Mouse (Mus musculus): ENCODE results near the gene Trim72. TPM values are rescaled to one million over a fixed set of nuclear protein-coding genes. Genes with fewer than 3 reads are reported as not detected.

Gene Trim72
- total and polyA plus RNA-seq, 3 experiments = 0.14 to 0.19 TPM; not detected in 1

- no peak for TF ChIP-seq NRF1 (IDR thresholded peaks at IDR 0.05; ENCODE audit: insufficient read depth, low read depth, low read length, poor library complexity, severe bottlenecking)
- TF ChIP-seq ZMIZ1 (IDR thresholded peaks at IDR 0.05; ENCODE audit: low read depth, low read length) = no peak
- TF ChIP-seq MAX (IDR thresholded peaks at IDR 0.05; ENCODE audit: low read length) = no peak
- no peak for TF ChIP-seq MXI1 (IDR thresholded peaks at IDR 0.05; ENCODE audit: low read depth, low read length)
- no peak for TF ChIP-seq JUND (IDR thresholded peaks at IDR 0.05; ENCODE audit: low read depth, low read length)
- TF ChIP-seq POLR2AphosphoS2 (IDR thresholded peaks at IDR 0.05; ENCODE audit: low read length) = no peak
- TF ChIP-seq HCFC1 (IDR thresholded peaks at IDR 0.05; ENCODE audit: low read depth, low read length) = no peak
- no peak for TF ChIP-seq E2F4 (IDR thresholded peaks at IDR 0.05; ENCODE audit: borderline replicate concordance, low read depth, low read length)
- no peak for TF ChIP-seq SMC3 (IDR thresholded peaks at IDR 0.05; ENCODE audit: low read depth, low read length)
- no peak for TF ChIP-seq POLR2A (IDR thresholded peaks at IDR 0.05; ENCODE audit: control insufficient read depth in 1 of 2, insufficient read depth in 1 of 2, low read depth in 1 of 2, low read length in 2 of 2, poor library complexity in 1 of 2)
- no peak for TF ChIP-seq MAZ (IDR thresholded peaks at IDR 0.05; ENCODE audit: low read depth, low read length)
- TF ChIP-seq TBP (IDR thresholded peaks at IDR 0.05; ENCODE audit: low read depth, low read length) = no peak
- no peak for TF ChIP-seq ELF1 (IDR thresholded peaks at IDR 0.05; ENCODE audit: low read depth, low read length)
- no peaks in the 10 kb centered on the region for H3K79me2 ChIP-seq (ENCODE audit: control insufficient read depth, insufficient read depth, low read length, poor library complexity)
- H3K4me3 ChIP-seq (ENCODE audit: control insufficient read depth in 1 of 2, insufficient read depth in 1 of 2, low read depth in 2 of 2, low read length in 2 of 2) = no peak overlapping the region
Observed at GRCm38 (mm10) chr7:128003098-128003497, 651 bp upstream of the Trim72 start.

GRCm38 (mm10) chr7:128004150-128004486 lies 369 bp downstream of the Trim72 start:
- Histone ChIP-seq H3K79me2 (ENCODE audit: control insufficient read depth, insufficient read depth, low read length, poor library complexity) (no peaks in the 10 kb centered on the region), H3K9me3 (replicated peaks; ENCODE audit: insufficient read depth, low read length) (no peaks in the 10 kb centered on the region), H3K27ac (ENCODE audit: control insufficient read depth, low read depth, low read length) (no peak overlapping the region), H3K4me1 (ENCODE audit: control insufficient read depth in 1 of 2, insufficient read depth in 2 of 2, low read length in 2 of 2) (peaks cover 0 to 10% of the 10 kb centered on the region in 2 experiments; a peak in 2 of 4 replicates), H3K27me3 (ENCODE audit: control insufficient read depth in 1 of 2, insufficient read depth in 2 of 2, low read length in 2 of 2) (no peaks in the 10 kb centered on the region), H3K36me3 (ENCODE audit: control insufficient read depth in 1 of 2, insufficient read depth in 2 of 2, low read length in 2 of 2) (peaks cover 0 to 14% of the 10 kb centered on the region in 2 experiments; a peak in 2 of 4 replicates), H3K4me3 (ENCODE audit: control insufficient read depth in 1 of 2, insufficient read depth in 1 of 2, low read depth in 2 of 2, low read length in 2 of 2) (no peak overlapping the region), H3K9ac (ENCODE audit: control insufficient read depth, low read depth, low read length, poor library complexity, severe bottlenecking) (no peak overlapping the region)
- TF ChIP-seq KAT2A (conservative IDR thresholded peaks at IDR 0.05; ENCODE audit: low read depth, low read length) = no peak
- TF ChIP-seq ZC3H11A (IDR thresholded peaks at IDR 0.05; ENCODE audit: low read depth, low read length) = no peak
- TF ChIP-seq MYC (IDR thresholded peaks at IDR 0.05; ENCODE audit: low read depth, low read length) = no peak
- TF ChIP-seq TAL1 (IDR thresholded peaks at IDR 0.05; ENCODE audit: low read length) = no peak
- no peak for TF ChIP-seq UBTF (IDR thresholded peaks at IDR 0.05; ENCODE audit: borderline replicate concordance, insufficient read depth, low read depth, low read length)
- no peak for TF ChIP-seq ZKSCAN1 (IDR thresholded peaks at IDR 0.05; ENCODE audit: low read depth, low read length)
- no peak for TF ChIP-seq MAFK (IDR thresholded peaks at IDR 0.05; ENCODE audit: borderline replicate concordance, low read depth, low read length)
- no peak for TF ChIP-seq NELFE (IDR thresholded peaks at IDR 0.05; ENCODE audit: low read depth, low read length)
- no peak for TF ChIP-seq POLR2AphosphoS5 (IDR thresholded peaks at IDR 0.05; ENCODE audit: borderline replicate concordance, low read depth, low read length)
- TF ChIP-seq CHD1 (IDR thresholded peaks at IDR 0.05; ENCODE audit: low read depth, low read length) = no peak
- TF ChIP-seq POLR2A (IDR thresholded peaks at IDR 0.05; ENCODE audit: control insufficient read depth in 1 of 2, insufficient read depth in 1 of 2, low read depth in 1 of 2, low read length in 2 of 2, poor library complexity in 1 of 2) = no peak
- no peak for TF ChIP-seq GATA1 (IDR thresholded peaks at IDR 0.05; ENCODE audit: low read depth, low read length)
- no peak for TF ChIP-seq BHLHE40 (IDR thresholded peaks at IDR 0.05; ENCODE audit: borderline replicate concordance, low read depth, low read length)
- TF ChIP-seq USF2 (IDR thresholded peaks at IDR 0.05; ENCODE audit: borderline replicate concordance in 1 of 2, insufficient read depth in 1 of 2, low read depth in 1 of 2, low read length in 2 of 2) = no peak
- TF ChIP-seq ZNF384 (IDR thresholded peaks at IDR 0.05; ENCODE audit: low read depth, low read length) = no peak
- TF ChIP-seq ETS1 (IDR thresholded peaks at IDR 0.05; ENCODE audit: low read depth, low read length) = no peak
- TF ChIP-seq HCFC1 (IDR thresholded peaks at IDR 0.05; ENCODE audit: low read depth, low read length) = no peak
- TF ChIP-seq ELF1 (IDR thresholded peaks at IDR 0.05; ENCODE audit: low read depth, low read length) = no peak
- no peak for DNase-seq (ENCODE audit: low read depth, low spot score)

More at GRCm38 (mm10) chr7:128003098-128003497, 651 bp upstream of the Trim72 start:
- no peak for DNase-seq (ENCODE audit: low read depth, low spot score)
- no peaks in the 10 kb centered on the region for H3K27me3 ChIP-seq (ENCODE audit: control insufficient read depth in 1 of 2, insufficient read depth in 2 of 2, low read length in 2 of 2)
- H3K36me3 ChIP-seq (ENCODE audit: control insufficient read depth in 1 of 2, insufficient read depth in 2 of 2, low read length in 2 of 2) = peaks cover 0 to 16% of the 10 kb centered on the region in 2 experiments; a peak in 2 of 4 replicates
- H3K9ac ChIP-seq (ENCODE audit: control insufficient read depth, low read depth, low read length, poor library complexity, severe bottlenecking) = no peak overlapping the region
- no peaks in the 10 kb centered on the region for H3K9me3 ChIP-seq (replicated peaks; ENCODE audit: insufficient read depth, low read length)
- peaks cover 0 to 17% of the 10 kb centered on the region in 2 experiments; a peak in 2 of 4 replicates for H3K4me1 ChIP-seq (ENCODE audit: control insufficient read depth in 1 of 2, insufficient read depth in 2 of 2, low read length in 2 of 2)
- no peak overlapping the region for H3K27ac ChIP-seq (ENCODE audit: control insufficient read depth, low read depth, low read length)

All from MEL (cell line).